Mouse (Mus musculus): ENCODE data around the gene Msmo1.
A peak's percentile ranks its signal among the peaks of the same experiment; 100 is the strongest.

DNA sequence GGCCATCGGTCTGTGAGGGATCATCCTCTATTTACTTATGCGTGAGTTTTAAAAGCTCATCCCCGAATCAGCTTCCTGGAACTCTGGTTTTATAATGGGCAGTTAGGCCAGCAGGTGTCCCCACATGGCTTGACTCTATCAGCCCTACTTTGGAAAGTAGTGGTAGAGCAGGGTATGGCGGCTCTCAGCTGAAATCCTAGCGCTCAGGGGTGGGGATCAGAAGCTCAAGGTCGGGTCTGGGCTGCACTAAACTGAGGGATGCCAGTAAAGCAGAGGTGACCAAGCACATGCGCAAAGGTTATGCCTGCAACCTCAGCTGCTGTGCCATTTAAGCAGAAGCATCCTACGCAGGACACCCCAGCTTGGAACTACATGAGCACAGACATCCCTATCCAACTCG, 44.3 kb upstream of the Msmo1 start:
- TF ChIP-seq POLR2A (IDR thresholded peaks at IDR 0.05; ENCODE audit: insufficient read depth, low read depth, low read length) (no peak), CTCF (IDR thresholded peaks at IDR 0.05) (peak; percentile 54)

All from heart, adult 2 months (tissue).